Mouse (Mus musculus) left cerebral cortex, adult 18-20 months (tissue): ENCODE data around the gene Wnt2b. TPM values are rescaled to one million over a fixed set of nuclear protein-coding genes. Genes with fewer than 3 reads are reported as not detected.

Source experiments
- DNase-seq, 2 experiments: peaks; one replicate each; pipeline ENCODE4 v3.0.0; 2021 to 2022; ENCODE audit warnings: low spot score in 2 of 2, mixed read lengths in 1 of 2
- total RNA-seq, 2 experiments: library from RNA; stranded (reverse); gene quantifications; 2 replicates each; pipeline ENCODE4 v1.2.3; 2021

Gene Wnt2b
- total RNA-seq, 2 experiments from 2014 or later: 2.4 to 3.2 TPM

DNA sequence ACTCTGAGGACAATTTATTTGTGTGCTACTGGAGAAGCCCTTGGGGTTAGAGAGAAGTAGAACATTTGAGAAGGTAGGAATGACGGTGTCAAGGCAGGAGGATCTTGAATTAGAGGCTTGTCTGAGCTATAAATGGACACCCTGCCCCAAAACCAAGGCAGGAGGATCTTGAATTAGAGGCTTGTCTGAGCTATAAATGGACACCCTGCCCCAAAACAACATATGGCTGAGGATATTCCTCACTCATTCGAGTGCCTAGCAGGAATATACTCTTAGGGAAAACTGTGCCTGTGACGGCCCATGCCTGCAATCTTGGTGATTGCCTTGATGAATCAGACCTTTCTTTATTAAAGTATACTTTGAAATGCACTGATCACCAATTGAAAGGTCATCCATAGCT, 55.7 kb downstream of the Wnt2b start:
- DNase-seq: peak; percentile 22 to 30

DNA sequence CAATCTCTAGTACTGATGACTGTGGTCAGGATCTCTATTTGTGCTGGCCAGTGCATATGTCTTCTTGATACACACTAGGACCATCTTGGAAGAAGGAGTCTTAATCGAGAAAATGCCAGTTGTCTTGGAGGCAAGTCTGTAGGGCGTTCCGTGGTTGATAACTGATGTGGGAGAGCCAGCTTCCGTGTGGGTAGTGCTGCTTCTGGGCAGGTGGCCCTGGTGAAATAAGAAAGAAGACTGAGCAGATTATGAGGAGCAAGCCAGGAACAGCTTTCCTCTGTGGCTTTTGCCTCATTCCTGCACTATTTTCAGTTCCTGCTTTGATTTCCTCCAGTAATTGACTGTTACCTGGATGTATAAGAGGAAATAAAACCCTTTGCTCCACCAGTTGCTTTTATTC, 56.3 kb downstream of the Wnt2b start:
- DNase-seq: peak; percentile 17 to 26

DNA sequence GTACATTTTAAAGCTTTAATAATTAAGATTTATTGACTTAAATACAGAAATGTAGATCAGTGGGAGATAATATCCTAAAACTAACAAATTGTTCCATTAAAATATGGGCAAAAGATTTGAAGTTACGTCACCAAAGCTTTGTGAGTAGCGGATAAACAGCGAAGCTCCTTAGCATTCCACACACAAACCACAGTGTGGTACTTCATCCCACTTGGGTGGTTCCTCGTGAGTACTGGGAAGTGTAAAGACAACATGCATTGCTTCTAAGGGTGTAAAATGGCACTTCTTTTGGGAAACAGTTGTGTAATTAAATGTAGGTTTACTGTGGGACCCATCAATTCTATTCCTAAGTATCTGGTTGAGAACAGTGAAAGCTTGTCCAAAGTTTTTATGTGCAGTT, 60.6 kb downstream of the Wnt2b start:
- no peak for DNase-seq

DNA sequence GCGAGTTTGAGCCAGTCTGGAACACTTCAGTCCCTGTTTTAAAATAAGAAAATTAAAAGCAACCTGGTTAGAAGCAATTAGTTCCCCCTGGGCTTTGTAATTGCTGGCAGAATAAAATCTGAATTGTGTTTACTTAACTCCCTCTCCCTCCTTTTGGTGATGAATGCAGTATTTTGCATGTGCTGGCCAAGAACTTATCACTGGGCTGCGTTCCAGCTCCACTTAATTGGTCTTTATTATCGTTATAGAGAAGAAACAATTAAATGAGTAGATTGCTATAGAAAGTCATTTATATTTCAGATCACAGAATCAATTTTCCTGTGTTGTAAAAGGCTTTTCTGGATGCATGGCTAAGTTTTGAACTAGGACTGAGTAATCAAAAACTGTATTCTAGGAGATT, 65.6 kb downstream of the Wnt2b start:
- DNase-seq: no peak

Other genes starting within 250 kb of the Wnt2b start
- gene Ppm1j, start 180.9 kb downstream of the Wnt2b start, total RNA-seq: 1 to 10 TPM in 1 of 2 experiments, under 1 TPM in 1; 0.70 to 1.4 TPM
- gene Fam19a3, start 180.1 kb downstream of the Wnt2b start, total RNA-seq: under 1 TPM; 0.12 to 0.45 TPM
- 10 to 100 TPM; 31.7 to 31.8 TPM for gene Rhoc, start 173.5 kb downstream of the Wnt2b start, total RNA-seq
- gene Mov10, start 143.4 kb downstream of the Wnt2b start, total RNA-seq: 10 to 100 TPM in 1 of 2 experiments, 1 to 10 TPM in 1; 9.1 to 10.5 TPM
- 10 to 100 TPM; 32.7 to 36.4 TPM for gene St7l, start 97.9 kb downstream of the Wnt2b start, total RNA-seq
- 10 to 100 TPM; 29.2 to 40.3 TPM for gene Capza1, start 97.4 kb downstream of the Wnt2b start, total RNA-seq
- gene Cttnbp2nl, start 91.2 kb upstream of the Wnt2b start, total RNA-seq: 10 to 100 TPM; 26.0 to 31.0 TPM
- gene 4930564D02Rik, start 104.9 kb upstream of the Wnt2b start, total RNA-seq: not detected